Mouse (Mus musculus) heart, postnatal 0 days (tissue): ENCODE measurements around the gene 6330409D20Rik. TPM values are rescaled to one million over a fixed set of nuclear protein-coding genes. Genes with fewer than 3 reads are reported as not detected.
A peak's percentile ranks its signal among the peaks of the same experiment; 100 is the strongest.

Experiments
- ATAC-seq: fragments of 200-750 bp; cut with Nextera tagmentation; 2 replicates; pipeline ENCODE4 v1.8.0; 2017; ENCODE audit warnings: low read depth, moderate number of reproducible peaks, moderate library complexity; ENCODE audit not compliant: insufficient read depth
- DNase-seq: peaks from one replicate; pipeline ENCODE4 v3.0.0-alpha.2; 2016; ENCODE audit warnings: low spot score
- H3K27ac ChIP-seq: fragments of 300-500 bp; sonication (generic); 2 replicates; pipeline ENCODE4 v1.5.1; 2014; ENCODE audit warnings: low read depth, mild to moderate bottlenecking
- H3K27me3 ChIP-seq: fragments of 300-500 bp; sonication (generic); 2 replicates; pipeline ENCODE4 v1.6.1; 2014; ENCODE audit warnings: low read length, mixed read lengths; ENCODE audit not compliant: control insufficient read depth, insufficient read depth
- H3K36me3 ChIP-seq: fragments of 300-500 bp; sonication (generic); replicated peaks from 2 replicates; pipeline ENCODE4 v1.6.1; 2014; ENCODE audit warnings: low read length, mixed read lengths; ENCODE audit not compliant: control insufficient read depth, insufficient read depth
- H3K4me1 ChIP-seq: fragments of 300-500 bp; sonication (generic); 2 replicates; pipeline ENCODE4 v1.6.1; 2014; ENCODE audit warnings: antibody characterized with exemption; ENCODE audit not compliant: control insufficient read depth, insufficient read depth
- H3K4me2 ChIP-seq: fragments of 300-500 bp; sonication (generic); 2 replicates; pipeline ENCODE4 v1.6.1; 2014; ENCODE audit warnings: low read depth, mild to moderate bottlenecking, low read length, moderate library complexity
- H3K4me3 ChIP-seq: fragments of 300-500 bp; sonication (generic); 2 replicates; pipeline ENCODE4 v1.5.1; 2014; ENCODE audit warnings: low read depth, low read length
- H3K9ac ChIP-seq: fragments of 300-500 bp; sonication (generic); replicated peaks from 2 replicates; pipeline ENCODE4 v1.6.1; 2014; ENCODE audit warnings: low read depth, low read length, mixed read lengths
- H3K9me3 ChIP-seq: fragments of 300-500 bp; sonication (generic); replicated peaks from 2 replicates; pipeline ENCODE4 v1.6.1; 2016; ENCODE audit warnings: low read length; ENCODE audit not compliant: control insufficient read depth
- CTCF ChIP-seq: IDR thresholded peaks from 2 replicates; pipeline ENCODE4 v1.5.1; 2016; ENCODE audit warnings: antibody characterized with exemption, control low read depth, low read depth
- EP300 ChIP-seq: IDR thresholded peaks from 2 replicates; pipeline ENCODE4 v1.6.1; 2016; ENCODE audit warnings: antibody characterized with exemption, low read depth
- WGBS: fragments of 180-500 bp; shearing (Covaris S2); extraction: QIAGEN DNeasy Blood & Tissue Kit; methylation state at CpG from one replicate; pipeline ENCODE4 v1.1.7; 2014; 5-methylcytosine and 5-hydroxymethylcytosine counted together
- polyA plus RNA-seq: library from polyadenylated mRNA; unstranded; fragments of >200 nt; fragmentation: Nextera tagmentation; extraction: Ambion mirVana; gene quantifications from 2 replicates; pipeline ENCODE4 v1.2.1, GENCODE M21; 2015
- total RNA-seq: library from RNA; depleted of rRNA; stranded (reverse); fragments of >200 nt; gene quantifications from 2 replicates; pipeline ENCODE4 v1.2.3, GENCODE M21; 2014; ENCODE audit warnings: low replicate concordance

Gene 6330409D20Rik
- total and polyA plus RNA-seq, 2 experiments from 2014 or later: 0.15 TPM; not detected in 1

- TF ChIP-seq CTCF: no peak
- TF ChIP-seq EP300: no peak
- Histone ChIP-seq H3K27ac (no peak overlapping the region), H3K9ac (peak overlapping the region; percentile 85), H3K27me3 (no peaks in the 10 kb centered on the region), H3K36me3 (no peaks in the 10 kb centered on the region), H3K4me3 (peak overlapping the region; percentile 71), H3K9me3 (no peaks in the 10 kb centered on the region), H3K4me2 (peak overlapping the region; percentile 97), H3K4me1 (peaks cover 9% of the 10 kb centered on the region; the same call in 1 of the 2 replicates)
- DNase-seq (no peak), ATAC-seq (no peak)
- WGBS: 18% methylated on average over 7 of the region's 7 CpGs
Observed at GRCm38 (mm10) chr2:32693282-32693681, 47.5 kb downstream of the 6330409D20Rik start.

- Histone ChIP-seq H3K27ac (no peak overlapping the region), H3K36me3 (no peaks in the 10 kb centered on the region; the same call in 1 of the 2 replicates), H3K4me2 (no peak overlapping the region), H3K4me1 (peaks cover 9% of the 10 kb centered on the region; the same call in 1 of the 2 replicates), H3K9ac (no peak overlapping the region), H3K9me3 (no peaks in the 10 kb centered on the region), H3K27me3 (no peaks in the 10 kb centered on the region), H3K4me3 (no peak overlapping the region)
- DNase-seq (no peak), ATAC-seq (no peak)
- TF ChIP-seq EP300: no peak
- no peak for TF ChIP-seq CTCF
- 95% methylated on average over 14 of the region's 14 CpGs for WGBS
Observed at GRCm38 (mm10) chr2:32692496-32692895, 48.3 kb downstream of the 6330409D20Rik start.

DNA sequence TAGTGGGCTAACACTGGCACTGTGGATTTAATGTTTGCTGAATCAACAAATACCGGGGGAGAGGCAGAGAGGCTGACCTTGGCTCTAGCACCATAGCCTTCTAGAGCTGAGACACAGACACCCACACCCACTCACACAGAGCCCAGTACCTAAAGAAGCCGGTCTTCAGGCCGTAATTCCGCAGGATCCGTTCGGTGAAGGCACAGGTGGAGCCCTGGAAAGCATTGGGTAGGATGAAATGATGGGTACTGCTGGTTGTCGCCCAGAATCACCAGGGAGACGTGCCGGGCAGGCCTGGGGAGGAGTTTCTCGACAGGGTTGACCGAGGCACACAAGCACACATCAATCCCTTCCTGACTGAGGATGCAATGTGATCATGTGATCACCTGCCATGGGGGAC, 49.8 kb downstream of the 6330409D20Rik start:
- TF ChIP-seq CTCF (no peak), EP300 (no peak)
- Histone ChIP-seq H3K27ac (no peak overlapping the region), H3K9me3 (no peaks in the 10 kb centered on the region), H3K27me3 (no peaks in the 10 kb centered on the region), H3K4me1 (peaks cover 9% of the 10 kb centered on the region; the same call in 1 of the 2 replicates), H3K4me2 (no peak overlapping the region), H3K9ac (no peak overlapping the region), H3K4me3 (no peak overlapping the region), H3K36me3 (peaks cover 9% of the 10 kb centered on the region)
- WGBS: 79% methylated on average over 11 of the region's 11 CpGs
- ATAC-seq: no peak
- no peak for DNase-seq

GRCm38 (mm10) chr2:32689420-32689819, 51.4 kb downstream of the 6330409D20Rik start:
- H3K27me3 ChIP-seq: no peaks in the 10 kb centered on the region
- no peak overlapping the region for H3K27ac ChIP-seq
- DNase-seq: peak; percentile 88
- ATAC-seq: peak; percentile 25
- no peaks in the 10 kb centered on the region for H3K9me3 ChIP-seq
- peaks cover 24% of the 10 kb centered on the region for H3K36me3 ChIP-seq
- no peak overlapping the region for H3K4me2 ChIP-seq
- TF ChIP-seq CTCF: peak; percentile 100
- no peak for TF ChIP-seq EP300
- no peak overlapping the region for H3K4me3 ChIP-seq
- peaks cover 9% of the 10 kb centered on the region; the same call in 1 of the 2 replicates for H3K4me1 ChIP-seq
- no peak overlapping the region for H3K9ac ChIP-seq
- 21% methylated on average over 5 of the region's 5 CpGs for WGBS

DNA sequence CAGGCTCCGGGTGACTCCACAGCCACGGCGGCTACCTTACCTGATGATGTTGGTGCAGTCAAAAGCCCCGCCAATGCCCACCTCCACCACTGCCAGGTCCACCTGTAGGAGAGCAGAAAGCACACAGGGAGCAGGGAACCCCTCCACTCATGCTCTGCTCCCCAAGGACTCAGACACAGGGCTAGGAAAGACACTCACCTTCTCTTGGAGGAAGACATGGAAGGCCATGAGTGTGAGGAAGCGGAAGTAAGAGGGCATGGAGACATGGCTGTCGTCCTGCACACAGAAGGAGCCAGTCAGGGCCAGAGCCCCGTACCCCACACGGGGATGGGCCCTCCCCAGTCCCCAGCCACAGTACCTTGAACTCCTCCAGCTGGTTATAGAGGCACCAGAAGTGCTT, 53.3 kb downstream of the 6330409D20Rik start:
- TF ChIP-seq EP300: no peak
- no peak for TF ChIP-seq CTCF
- Histone ChIP-seq H3K4me2 (no peak overlapping the region), H3K9ac (no peak overlapping the region), H3K4me3 (no peak overlapping the region), H3K36me3 (peaks cover 37% of the 10 kb centered on the region), H3K4me1 (no peaks in the 10 kb centered on the region), H3K27ac (no peak overlapping the region), H3K9me3 (no peaks in the 10 kb centered on the region), H3K27me3 (no peaks in the 10 kb centered on the region)
- WGBS: 90% methylated on average over 8 of the region's 8 CpGs
- ATAC-seq (no peak), DNase-seq (no peak)

- Histone ChIP-seq H3K36me3 (peaks cover 46% of the 10 kb centered on the region), H3K27me3 (no peaks in the 10 kb centered on the region), H3K4me3 (no peak overlapping the region), H3K4me1 (no peaks in the 10 kb centered on the region), H3K4me2 (no peak overlapping the region), H3K27ac (no peak overlapping the region), H3K9ac (no peak overlapping the region), H3K9me3 (no peaks in the 10 kb centered on the region)
- 86% methylated on average over 6 of the region's 6 CpGs for WGBS
- ATAC-seq (no peak), DNase-seq (no peak)
- TF ChIP-seq CTCF (no peak), EP300 (no peak)
Observed at GRCm38 (mm10) chr2:32686640-32687039, 54.2 kb downstream of the 6330409D20Rik start.
